Mouse (Mus musculus) cortical plate, adult 2 months (tissue): ENCODE data around the gene Map2. TPM values are rescaled to one million over a fixed set of nuclear protein-coding genes. Genes with fewer than 3 reads are reported as not detected.

Experiments used
- H3K27ac ChIP-seq: fragments of 200-500 bp; 2 replicates; pipeline ENCODE4 v1.5.1; 2012; ENCODE audit warnings: low read length, control low read depth, inconsistent platforms; ENCODE audit not compliant: insufficient read depth
- H3K4me1 ChIP-seq: fragments of 200-500 bp; 2 replicates; pipeline ENCODE4 v1.6.1; 2011; ENCODE audit warnings: low read length; ENCODE audit not compliant: control insufficient read depth, insufficient read depth
- H3K4me3 ChIP-seq: fragments of 200-500 bp; 2 replicates; pipeline ENCODE4 v1.5.1; 2011; ENCODE audit warnings: mild to moderate bottlenecking, low read length, control low read depth; ENCODE audit not compliant: insufficient read depth
- CTCF ChIP-seq: fragments of 200-500 bp; IDR thresholded peaks from 2 replicates; pipeline ENCODE4 v1.5.1; 2011; ENCODE audit warnings: mild to moderate bottlenecking, control low read depth, low read length; ENCODE audit not compliant: insufficient read depth; ENCODE audit errors: extremely low read depth
- POLR2A ChIP-seq: fragments of 200-500 bp; IDR thresholded peaks from 2 replicates; pipeline ENCODE4 v1.6.1; 2011; ENCODE audit warnings: mild to moderate bottlenecking, low read length, control low read depth; ENCODE audit not compliant: insufficient read depth; ENCODE audit errors: extremely low read depth
- polyA plus RNA-seq: library from polyadenylated mRNA; depleted of rRNA; stranded (reverse); fragments of >200 nt; gene quantifications from 2 replicates; pipeline ENCODE4 v1.2.3, GENCODE M21; 2012

The Map2 gene
- polyA plus RNA-seq, 1 experiment, result 479 TPM

DNA sequence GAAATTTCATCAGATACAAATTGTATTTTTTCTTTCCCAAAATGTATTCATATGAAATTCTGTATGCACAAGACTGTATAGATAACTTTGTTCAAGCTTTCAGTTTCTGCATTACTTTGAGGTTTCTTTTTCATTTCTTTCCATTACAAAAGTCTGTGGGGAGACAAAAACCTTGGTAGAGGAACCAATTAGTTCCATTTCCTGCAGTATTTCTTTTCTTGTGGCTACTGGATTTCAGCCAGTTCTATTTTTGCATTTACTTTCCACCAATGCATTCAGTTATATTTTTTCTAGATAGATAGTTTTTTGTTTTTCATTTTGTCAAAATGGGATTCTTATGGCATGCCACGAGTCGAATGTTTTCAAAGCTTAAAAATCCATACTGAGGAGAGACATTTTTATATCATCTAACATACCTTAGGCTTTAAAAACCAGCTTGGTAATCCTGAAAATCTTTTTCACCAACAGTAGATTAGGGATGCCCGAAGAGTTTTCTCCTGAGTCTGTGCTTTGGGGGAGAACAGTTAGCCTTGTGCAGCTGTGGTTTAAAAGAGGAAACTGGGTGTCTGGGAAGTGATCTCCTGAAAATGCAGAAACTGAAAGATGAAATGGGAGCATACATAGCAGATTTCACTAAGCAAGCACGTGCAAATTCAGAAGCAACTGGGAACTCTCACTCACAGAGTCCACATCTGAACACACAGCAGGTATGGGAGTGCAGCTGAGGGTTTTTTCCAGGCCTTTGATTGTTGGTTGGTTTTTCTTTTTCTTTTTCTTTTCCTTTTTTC lies 104.3 kb downstream of the Map2 start:
- Histone ChIP-seq H3K4me3 (no peak overlapping the region), H3K4me1 (peaks cover 8% of the 10 kb centered on the region), H3K27ac (no peak overlapping the region; the same call in 1 of the 2 replicates)
- TF ChIP-seq POLR2A (no peak), CTCF (no peak)

DNA sequence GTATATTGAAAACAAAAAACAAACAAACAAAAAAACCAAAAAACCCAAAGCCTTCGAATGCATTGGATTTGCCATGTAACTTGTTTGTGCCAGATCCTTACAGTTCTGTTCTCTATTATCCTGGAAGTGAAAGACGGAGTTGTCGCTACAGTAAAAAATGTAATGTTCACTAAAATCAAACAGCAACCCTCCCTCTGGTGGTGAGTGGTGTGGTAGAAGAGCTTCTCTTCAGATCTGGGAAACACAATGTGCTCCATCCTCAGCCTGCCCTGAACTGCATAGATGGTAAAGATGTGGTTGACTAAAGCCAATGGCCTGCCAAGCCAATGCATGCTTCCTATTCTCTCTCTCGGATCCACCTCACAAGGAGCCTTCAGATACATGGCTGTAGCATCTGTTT lies 105.1 kb downstream of the Map2 start:
- Histone ChIP-seq H3K4me1 (peaks cover 8% of the 10 kb centered on the region), H3K4me3 (no peak overlapping the region), H3K27ac (no peak overlapping the region)
- TF ChIP-seq CTCF (no peak), POLR2A (no peak)

DNA sequence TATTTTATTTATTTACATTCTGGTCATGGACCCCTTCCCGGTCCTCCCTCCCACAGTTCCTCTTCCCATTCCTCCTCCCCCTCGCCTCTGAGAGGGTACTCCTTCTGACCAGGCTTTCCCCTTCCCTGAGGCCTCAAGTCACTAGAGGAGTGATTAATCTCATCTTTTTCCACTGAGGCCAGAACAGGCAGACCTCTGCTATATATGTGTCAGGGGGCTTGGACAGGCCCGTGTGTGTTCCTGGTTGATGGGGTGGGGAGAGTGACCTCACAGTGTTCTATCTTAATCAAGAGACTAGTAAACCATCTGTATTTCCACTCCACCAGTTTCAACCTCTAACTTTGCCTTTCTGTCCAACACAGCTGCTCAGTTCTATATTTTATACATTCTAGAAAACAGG lies 107.4 kb downstream of the Map2 start:
- TF ChIP-seq CTCF (no peak), POLR2A (no peak)
- H3K4me1 ChIP-seq, result peaks cover 8% of the 10 kb centered on the region
- H3K27ac ChIP-seq, result no peak overlapping the region
- no peak overlapping the region for H3K4me3 ChIP-seq

DNA sequence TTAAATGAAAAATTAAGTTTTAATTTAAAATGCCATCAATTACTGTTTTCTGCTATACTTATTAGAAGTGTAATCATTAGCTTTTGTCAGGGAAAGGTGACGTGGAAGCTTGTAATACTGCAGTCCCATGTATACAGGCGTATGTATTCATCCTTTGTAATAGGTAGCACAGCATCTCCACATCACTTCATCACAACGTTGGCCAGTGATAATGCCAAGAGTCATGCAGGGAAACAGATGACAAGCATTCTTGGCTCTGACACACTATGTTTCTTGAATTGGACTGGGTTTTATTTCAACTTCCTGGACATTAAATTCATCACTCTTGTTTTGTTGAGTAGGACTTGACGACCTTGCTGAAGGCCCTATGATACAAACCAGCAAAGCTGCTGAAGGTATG lies 113.9 kb downstream of the Map2 start:
- Histone ChIP-seq H3K4me1 (no peaks in the 10 kb centered on the region), H3K27ac (no peak overlapping the region)
- TF ChIP-seq CTCF, result no peak
- TF ChIP-seq POLR2A, result no peak

DNA sequence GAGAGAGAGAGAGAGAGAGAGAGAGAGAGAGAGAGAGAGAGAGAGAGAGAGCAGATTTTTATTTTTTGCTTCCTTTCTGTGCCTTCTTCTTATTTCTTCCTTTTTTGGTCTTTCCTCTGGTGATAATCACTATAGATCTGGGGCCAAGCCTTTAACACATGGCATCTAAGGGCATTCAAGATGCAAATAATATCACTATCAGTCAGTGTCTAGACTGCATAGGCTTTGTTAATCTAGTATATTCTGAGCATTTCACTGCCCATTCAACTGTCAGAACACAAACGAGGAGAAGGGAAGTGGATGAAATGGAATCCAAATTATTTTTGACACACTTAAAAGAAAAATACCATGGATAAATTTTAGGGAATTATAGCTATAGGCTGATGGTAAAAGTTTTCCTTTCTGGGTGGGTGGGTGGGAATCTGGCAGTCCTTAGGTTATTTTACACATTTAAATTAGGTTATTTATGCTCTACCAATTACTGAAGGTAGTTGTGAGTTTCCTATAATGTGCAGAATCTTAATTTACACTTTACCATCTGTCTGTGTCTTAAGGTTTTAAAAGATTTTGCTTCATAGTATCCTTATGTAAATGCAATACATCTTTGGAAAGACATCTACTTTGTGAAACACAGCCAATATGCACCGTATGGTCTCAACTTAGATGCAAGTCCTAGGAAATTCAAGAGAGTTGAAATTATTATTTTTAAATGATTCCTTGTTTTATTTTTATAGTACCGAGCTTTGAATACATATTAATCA lies 117.2 kb downstream of the Map2 start:
- H3K4me3 ChIP-seq, result no peak overlapping the region
- H3K4me1 ChIP-seq, result no peaks in the 10 kb centered on the region
- no peak for TF ChIP-seq CTCF
- TF ChIP-seq POLR2A, result no peak
- H3K27ac ChIP-seq, result no peak overlapping the region

More for the DNA sequence above, 113.9 kb downstream of the Map2 start:
- H3K4me3 ChIP-seq, result no peak overlapping the region

DNA sequence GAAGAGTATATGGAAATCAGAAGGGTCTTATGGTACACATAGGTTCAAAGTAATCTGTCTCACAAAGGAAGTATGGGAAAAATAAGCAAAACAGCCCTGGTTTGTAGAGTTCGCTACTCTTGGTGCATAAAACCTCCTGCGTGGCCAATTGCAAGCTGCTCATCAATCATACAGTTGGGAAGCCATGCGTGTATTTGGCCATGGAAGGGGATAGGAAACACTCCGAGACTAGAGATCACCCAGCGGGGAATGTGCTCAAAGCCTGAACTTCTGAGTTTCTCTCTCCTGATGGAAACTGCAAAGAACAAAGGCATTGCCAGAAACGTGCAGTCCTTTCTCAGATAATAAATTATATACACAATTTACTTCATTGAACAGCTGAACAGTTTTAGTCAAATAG lies 124.3 kb downstream of the Map2 start:
- Histone ChIP-seq H3K4me3 (no peak overlapping the region), H3K4me1 (no peaks in the 10 kb centered on the region), H3K27ac (no peak overlapping the region)
- no peak for TF ChIP-seq POLR2A
- no peak for TF ChIP-seq CTCF

DNA sequence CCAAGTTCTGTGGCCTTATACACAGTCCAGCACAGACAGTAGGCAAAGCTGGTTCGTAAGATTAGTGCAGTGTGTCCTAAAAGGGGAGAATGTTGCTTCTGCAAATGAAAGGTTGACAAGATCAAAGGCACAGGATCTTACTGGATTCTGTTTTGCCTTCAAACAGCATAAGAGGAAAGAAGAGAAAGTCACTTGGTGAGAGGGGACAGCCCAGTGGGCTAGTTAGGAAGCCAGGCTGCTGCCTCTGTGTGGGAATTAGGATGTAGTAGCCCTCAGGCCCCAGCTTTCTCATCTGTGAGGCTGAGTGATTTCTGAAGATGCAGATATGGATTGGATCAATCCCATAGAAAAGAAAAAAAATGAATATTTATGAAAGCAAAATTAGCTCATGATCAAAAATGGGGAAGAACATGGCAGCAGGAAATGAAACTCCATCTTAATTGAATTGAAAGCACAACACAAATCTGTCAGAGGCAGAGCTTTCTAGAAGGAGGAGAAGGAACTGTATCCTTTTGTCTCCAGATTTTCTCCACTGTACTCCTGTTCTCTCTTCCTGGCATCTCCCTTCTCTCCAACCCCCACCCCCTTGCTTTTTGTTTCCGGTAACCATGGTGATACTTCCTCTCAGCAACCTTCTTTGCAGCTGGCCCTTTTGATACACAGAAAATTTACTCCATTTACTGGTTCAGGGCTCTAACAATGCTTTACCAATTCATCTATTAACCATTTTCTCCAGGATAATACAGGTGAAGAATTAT lies 145.5 kb downstream of the Map2 start:
- peak overlapping the region; percentile 83 for H3K27ac ChIP-seq
- peaks cover 7% of the 10 kb centered on the region for H3K4me1 ChIP-seq
- TF ChIP-seq CTCF (no peak), POLR2A (no peak)
- peak overlapping the region; percentile 50; the same call in 1 of the 2 replicates for H3K4me3 ChIP-seq

DNA sequence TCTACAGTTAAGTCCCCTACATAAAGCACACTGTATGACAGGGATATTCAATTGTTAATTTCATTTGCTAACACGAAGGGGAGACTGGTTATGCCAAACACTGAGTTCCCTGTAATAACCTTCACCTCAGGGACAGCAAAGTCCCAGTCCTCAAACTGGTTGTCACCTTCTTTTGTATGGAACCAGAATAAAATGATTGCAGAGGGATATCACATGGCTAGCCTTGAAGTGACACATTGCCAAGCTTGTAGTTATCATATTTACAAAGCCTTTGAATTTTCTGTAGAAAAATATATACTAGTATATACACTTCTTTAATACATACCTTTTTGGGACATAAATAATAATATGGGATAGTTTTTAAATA lies 146.0 kb downstream of the Map2 start:
- peak overlapping the region; percentile 50; the same call in 1 of the 2 replicates for H3K4me3 ChIP-seq
- peak overlapping the region; percentile 85; the same call in 1 of the 2 replicates for H3K27ac ChIP-seq
- no peak for TF ChIP-seq POLR2A
- TF ChIP-seq CTCF, result no peak

DNA sequence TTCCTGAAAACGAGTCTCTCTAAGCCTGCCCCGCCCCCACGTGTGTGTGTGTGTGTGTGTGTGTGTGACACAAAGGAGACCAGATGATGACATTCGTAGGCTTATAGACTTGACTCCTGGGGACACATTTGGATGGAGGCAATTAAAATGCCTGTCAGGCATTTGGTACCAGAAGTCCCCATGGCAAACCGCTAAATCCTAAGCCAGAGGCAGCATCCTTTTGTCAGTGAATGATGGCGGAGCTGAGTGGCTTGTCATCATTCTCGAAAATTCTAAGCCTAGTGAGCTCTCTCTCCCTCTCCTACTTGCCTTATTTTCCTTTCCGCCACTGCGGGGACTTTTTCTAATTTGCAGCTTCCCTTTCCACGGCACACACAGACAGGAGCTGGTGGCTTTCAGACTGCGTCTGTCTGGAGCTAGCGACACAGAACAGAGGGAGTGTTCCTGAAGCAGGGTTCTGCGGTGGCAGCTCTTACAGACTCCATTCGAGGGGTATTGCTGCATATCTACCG lies 146.6 kb downstream of the Map2 start:
- Histone ChIP-seq H3K27ac (peak overlapping the region; percentile 62), H3K4me1 (peaks cover 9% of the 10 kb centered on the region), H3K4me3 (peak overlapping the region; percentile 50)
- TF ChIP-seq CTCF, result no peak
- peak; percentile 96 for TF ChIP-seq POLR2A

More for the DNA sequence above, 146.0 kb downstream of the Map2 start:
- peaks cover 8% of the 10 kb centered on the region for H3K4me1 ChIP-seq

DNA sequence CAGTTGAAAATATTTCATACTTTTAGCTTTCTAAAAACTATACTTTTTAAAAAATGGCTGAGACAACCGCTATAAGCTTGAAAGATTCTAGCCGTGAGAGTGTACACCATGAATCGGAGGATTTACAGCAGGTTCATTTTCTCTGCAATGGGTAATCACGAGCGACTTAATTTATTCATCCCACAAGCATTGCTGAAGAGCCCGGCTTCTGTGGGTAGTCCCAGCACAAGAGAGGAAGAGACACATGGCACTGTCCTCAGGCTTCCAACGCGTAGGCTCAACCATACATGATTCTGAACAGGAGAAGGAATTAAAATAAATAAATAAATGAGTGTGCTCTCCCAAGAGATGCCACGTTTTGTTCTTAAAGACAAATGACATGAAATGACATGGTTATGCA lies 148.4 kb downstream of the Map2 start:
- H3K4me3 ChIP-seq, result peak overlapping the region; percentile 50
- peaks cover 11% of the 10 kb centered on the region for H3K4me1 ChIP-seq
- TF ChIP-seq CTCF (no peak), POLR2A (peak; percentile 63; the same call in 1 of the 2 replicates)
- H3K27ac ChIP-seq, result no peak overlapping the region
